Mouse (Mus musculus): ENCODE measurements around the gene Ifitm10.
"Not testable (repeated sequence)": the region's sequence is repeated elsewhere in the genome, so short reads cannot be mapped to it uniquely, and the experiment has no call there.

Gene Ifitm10

DNA sequence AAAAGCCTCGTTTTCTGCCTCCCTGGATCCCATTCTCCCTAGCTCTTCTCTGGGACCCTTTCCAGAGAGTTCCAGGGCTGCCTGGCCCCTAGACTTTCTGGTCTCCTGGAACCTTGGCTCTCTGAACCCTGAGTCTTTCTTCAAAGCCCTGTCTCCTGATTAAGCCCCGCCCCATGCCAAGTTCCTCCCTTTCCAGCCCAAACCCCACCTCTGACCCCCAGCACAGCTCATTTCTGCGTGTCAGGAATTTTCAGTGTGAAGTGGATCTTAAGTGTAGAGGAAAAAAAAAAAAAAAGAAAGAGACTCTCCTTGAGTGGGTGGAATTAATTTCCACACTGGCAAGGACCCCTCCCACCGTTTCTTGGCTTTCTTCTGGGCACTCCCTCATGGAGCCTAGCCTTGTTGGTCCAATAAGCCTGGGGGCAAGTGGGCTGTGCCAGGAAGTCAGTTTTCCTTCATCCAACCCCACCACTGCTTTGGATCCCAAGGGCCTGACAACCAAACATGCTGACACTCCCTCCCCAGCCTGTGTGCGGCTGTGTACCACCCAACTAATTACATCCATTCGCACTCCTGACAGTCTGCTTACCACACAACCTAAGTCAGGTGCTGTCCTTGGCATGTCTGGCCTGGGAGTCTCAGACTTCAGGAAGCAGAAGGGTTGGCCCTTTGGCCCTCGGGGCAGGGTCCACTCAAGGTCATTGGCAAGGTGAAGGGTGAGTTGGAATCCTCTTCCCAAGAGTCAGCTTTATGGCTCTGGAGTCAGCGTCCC lies at the start of gene Ifitm10:
Ifitm10 (minus strand) TSS at position 113 of the 772 bp plus-strand sequence.
- DNase-seq (ENCODE audit: low spot score in 2 of 2): no peak

DNA sequence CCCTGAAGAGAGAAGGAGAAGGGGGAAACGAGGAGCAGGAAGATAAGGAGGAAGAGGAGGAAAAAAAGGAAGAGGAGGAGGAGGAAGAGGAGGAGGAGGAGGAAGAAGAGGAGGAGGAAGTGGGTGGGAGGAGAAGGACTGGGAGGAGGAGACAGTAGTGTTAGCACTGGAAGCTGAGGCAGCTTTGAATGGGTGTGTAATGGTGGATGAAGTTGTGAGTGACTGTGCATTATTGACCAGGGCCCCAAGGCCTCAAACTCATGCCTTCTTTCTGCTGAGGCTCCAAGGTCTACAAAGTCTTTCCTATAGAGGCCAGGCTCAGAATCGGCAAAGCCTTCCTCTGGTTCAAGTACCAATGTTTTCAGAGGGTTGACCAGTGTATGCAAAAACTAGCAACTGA lies 48.3 kb upstream of the Ifitm10 start:
- no peak for DNase-seq (ENCODE audit: low spot score in 2 of 2)

DNA sequence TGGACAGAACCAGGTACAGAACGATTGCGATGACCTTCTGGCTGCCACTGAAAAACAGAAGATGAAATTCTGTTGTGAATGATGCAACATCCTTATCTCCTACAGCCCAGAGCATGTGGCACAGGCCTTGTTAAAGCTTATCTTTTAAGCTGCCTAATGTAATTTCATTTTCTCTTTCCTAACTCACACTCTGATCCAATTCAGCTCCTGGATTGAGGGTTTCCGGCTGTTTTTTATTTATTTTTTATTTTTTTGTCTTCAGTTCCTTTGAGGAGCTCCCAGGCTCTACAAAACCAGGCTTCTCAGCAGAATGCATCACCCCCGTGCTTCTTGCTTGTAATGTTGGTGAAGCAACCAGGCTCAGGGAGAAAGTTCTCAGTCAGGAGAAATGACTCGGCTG lies 46.3 kb upstream of the Ifitm10 start:
- no peak for DNase-seq (ENCODE audit: low spot score in 2 of 2)

DNA sequence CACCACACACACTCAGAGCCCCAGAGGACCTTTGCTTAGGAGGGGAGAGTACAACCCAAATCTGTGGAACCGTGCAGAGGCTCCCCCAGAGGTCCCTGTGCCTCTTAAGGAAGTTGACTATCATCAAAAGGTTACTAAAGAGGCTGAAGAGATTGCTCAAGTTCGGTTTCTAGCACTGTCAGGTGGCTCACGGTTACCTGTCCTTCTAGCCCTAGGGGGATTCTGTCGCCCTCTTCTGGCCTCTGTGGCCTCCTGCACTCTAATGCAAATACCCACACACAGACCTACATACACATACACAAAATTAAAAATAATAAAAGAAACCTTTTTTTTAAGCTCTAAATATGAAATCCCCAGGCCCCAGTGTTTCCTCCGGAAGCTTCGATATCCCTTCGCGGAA lies 45.1 kb upstream of the Ifitm10 start:
- DNase-seq (ENCODE audit: low spot score in 2 of 2): no peak

DNA sequence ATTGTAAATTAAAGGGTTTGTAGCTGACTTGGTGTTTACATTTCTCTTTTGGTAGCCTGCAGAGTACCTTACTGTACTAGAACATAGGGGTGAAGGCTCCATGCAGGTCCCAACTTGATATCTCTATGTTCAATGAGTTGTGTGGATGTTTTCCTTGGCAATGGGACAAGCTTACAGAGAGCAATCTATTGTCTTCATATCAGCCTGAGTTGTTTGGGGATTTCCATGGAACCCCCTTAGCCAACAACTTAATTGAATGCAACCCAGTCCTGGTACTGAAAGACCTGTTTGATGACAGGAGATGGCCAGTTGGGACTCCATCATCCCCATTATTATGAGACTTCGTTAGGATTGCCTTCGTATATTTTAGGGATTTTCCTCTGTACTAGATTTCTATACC lies 44.5 kb upstream of the Ifitm10 start:
- DNase-seq (ENCODE audit: low spot score in 2 of 2): no peak

DNA sequence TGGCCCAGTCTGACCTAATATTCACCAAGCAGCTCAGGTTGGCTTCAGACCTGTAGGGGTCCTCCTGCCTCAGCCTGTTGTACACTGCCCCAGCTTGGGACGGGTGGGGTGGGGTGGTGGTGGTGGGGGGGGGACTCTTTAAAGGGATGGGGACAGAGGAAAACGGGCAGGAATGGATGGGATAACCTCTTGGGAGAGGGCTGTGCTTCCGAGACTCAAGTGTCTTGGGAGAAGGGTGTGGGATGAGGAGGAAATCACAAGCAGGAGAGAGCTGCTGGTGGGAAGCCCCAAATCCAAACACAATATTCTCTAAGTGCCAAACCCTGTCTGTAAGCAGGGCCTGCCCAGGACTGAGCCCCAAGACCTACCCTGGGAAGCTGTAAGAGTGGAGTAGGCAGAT lies 42.7 kb upstream of the Ifitm10 start:
- DNase-seq (ENCODE audit: low spot score in 2 of 2): no peak

DNA sequence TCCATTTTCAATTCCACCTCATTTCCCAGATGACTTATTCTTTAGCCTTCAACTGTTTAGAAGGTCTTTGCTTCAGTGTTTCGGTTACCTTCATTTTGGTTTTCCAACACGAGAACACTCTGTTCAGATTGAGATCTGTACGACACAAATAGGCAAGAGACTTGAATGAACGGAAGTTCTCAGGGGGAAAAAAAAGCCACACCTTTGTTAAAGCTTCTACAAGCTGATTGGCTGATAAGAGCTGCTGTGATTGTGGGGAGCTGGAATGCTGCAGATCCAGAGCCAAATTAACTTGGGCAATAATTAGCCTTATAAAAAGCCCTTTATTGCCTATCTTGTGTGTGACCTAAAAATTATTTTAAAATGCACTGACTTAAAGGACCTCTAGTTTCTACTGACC lies 41.8 kb upstream of the Ifitm10 start:
- no peak for DNase-seq (ENCODE audit: low spot score in 2 of 2)

DNA sequence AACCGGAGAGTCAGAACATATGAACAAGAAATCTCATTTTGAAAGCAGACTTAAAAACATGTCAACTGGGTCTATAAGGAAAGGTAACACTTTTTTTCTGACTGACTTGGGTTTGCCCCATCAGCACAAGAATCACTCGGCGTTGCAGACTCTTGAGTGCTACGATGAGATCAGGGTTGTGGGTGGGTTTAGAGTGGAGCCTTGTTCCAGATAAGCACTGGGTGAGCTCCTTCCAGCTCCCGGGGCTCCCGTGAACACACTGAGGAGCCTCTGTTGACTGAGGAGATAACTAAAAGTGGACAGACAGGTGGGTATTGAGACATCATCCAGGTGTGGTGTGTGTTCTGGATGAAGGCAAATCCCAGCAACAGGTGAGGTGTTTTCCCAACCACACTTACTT lies 39.7 kb upstream of the Ifitm10 start:
- DNase-seq (ENCODE audit: low spot score in 2 of 2): no peak

DNA sequence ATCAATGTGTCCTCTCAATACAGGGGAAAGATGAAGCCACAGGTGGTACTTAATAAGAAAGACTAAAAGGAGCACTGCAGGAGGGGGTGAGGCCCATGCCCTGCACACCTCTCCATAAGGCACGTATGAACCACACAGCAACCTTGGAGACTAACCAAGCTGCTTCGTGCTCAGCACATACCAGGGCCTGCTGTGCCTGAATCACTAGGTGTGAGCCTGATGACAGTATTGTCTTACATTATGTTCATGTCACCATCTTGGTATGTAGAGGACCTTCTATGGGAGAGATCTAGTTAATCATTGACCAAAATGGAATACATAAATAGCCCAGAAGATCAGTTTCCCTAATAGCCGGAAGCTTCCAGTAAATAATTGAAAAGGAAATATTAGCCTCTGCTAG lies 36.0 kb upstream of the Ifitm10 start:
- DNase-seq (ENCODE audit: low spot score in 2 of 2): no peak

DNA sequence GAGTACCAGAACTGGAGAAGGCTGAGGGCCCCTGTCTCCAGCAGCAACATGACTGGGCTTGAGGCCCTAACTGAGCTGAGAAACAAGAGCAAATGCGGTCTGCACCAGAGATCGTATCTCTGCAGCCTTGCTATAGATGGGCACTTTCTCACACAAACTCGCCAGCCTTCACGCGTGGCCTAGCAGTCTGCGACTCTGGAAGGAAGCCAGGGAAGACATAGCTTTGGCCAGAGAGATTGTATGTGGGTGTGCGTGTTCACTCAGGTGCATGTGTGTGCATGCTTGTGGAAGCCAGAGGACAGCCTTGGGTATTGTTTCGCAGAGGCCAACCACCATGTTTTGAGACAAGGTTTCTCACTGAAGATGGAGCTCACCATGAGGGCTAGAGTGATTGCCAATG lies 35.1 kb upstream of the Ifitm10 start:
- DNase-seq (ENCODE audit: low spot score in 2 of 2): no peak

DNA sequence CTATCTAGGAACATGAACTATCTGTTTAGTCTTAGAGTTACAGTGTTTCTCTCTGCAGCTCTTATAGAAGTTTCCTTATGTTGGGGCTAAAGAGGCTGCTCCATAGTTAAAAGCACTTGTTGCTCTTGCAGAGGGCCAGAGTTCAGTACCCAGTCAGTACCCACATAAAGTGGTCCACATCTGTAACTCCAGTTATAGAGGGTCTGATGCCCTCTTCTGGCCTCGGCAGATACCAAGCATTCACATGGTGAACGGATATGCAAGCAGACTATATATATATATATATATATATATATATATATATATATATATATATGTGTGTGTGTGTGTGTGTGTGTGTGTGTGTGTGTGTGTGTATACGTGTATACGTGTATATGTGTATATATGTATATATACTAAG lies 34.4 kb upstream of the Ifitm10 start:
- no peak for DNase-seq (ENCODE audit: low spot score in 2 of 2)

DNA sequence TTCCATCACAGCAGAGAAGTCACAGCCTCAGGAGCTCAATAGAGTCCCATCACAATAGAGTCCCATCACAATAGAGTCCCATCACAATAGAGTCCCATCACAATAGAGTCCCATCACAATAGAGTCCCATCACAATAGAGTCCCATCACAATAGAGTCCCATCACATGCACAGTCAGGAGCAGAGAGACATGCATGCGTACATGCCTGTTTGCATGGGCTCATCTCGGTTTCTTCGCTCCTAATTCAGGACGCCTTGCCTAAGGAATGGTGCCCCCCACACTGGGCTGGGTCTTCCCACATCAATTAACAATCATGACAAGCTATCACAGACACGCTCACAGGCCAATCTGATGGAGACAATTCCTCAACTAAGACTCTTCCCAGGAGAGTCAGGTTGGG lies 31.6 kb upstream of the Ifitm10 start:
- DNase-seq (ENCODE audit: low spot score in 2 of 2): not testable (repeated sequence)

DNA sequence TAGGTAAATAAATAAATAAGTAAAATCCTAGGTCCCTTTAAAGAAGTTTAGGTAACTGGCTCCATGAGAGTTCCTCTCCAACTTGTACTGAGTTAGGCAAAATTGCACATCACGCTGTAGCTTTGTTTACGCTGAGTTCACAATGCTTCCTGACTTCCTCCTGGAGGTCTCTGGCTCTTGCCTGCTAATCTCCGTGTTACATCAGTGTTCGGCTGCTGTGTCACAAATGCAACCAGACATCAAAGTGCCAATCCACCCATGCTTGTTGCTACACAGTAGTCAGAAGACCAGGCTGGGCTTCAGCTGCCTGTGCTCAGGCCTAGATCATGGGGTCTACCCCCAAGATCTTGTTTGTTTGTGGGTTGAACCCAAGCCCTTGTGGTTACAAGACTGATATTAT lies 30.0 kb upstream of the Ifitm10 start:
- no peak for DNase-seq (ENCODE audit: low spot score in 2 of 2)

DNA sequence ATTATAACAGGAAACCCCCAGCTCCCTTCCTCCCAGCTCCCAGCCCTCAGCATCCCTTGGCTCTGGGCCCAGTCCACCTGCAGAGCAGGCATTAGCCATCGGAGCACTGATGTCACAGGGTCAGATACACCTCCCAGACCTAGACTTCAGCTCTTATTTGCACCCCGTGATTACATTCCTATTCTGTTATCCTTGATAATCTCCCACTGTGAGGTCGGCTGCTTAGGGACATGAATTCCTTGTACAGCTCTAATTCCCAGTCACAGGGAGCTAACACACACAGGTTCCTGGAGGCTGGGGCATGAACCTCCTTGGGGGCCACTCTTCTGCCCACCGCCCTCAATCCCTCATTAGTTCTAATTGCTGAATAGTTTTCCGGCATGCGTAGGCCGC lies 27.2 kb upstream of the Ifitm10 start:
- no peak for DNase-seq (ENCODE audit: low spot score in 2 of 2)

DNA sequence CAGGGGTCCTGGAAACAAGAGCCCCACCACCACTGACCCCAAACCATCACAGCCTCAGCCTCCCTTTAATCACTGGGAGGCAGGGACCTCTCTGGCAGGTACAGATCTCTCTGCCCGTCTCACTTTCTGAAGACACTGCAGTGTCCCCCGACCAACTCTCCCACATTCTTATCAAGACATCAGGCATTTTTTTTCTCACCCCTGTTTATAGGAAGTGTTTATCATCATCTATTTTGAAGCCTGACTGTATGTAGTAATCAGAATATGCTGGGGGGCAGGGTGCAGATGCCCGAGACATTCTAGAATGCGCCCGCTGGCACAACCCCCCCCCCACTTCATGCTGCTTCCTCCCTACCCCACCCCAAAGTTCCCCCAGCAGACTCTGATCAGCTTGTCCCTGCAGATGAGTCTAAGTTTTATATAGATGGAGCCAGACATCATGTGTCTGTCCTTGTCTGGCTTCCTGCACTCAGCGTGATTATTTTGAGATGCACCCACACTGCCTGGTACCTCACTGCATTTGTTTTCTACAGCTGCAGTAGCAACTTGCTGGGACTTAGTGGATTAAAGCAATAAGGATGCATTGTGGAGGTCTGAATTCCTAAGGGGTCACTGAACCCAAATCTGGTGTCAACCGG lies 26.7 kb upstream of the Ifitm10 start:
- no peak for DNase-seq (ENCODE audit: low spot score in 2 of 2)

DNA sequence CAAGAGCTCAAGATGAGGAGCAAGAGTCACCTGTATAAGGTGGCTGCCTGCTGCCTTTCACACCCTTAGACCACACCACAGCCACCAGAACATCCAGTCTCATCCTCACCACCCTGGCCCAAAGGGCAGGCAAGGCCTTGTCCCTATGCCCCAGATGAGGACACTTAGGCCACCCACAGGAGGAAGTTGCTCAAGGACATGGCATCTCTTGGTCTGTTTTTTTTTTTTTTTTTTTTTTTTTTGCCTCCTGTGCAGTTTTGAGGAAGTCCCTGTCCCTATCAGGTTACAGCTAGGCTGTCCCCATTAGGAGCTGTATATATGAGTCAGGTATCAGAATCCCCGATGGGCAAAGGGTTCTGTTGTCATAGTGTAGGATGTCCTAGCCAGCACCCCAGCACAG lies 25.7 kb upstream of the Ifitm10 start:
- DNase-seq (ENCODE audit: low spot score in 2 of 2): no peak

DNA sequence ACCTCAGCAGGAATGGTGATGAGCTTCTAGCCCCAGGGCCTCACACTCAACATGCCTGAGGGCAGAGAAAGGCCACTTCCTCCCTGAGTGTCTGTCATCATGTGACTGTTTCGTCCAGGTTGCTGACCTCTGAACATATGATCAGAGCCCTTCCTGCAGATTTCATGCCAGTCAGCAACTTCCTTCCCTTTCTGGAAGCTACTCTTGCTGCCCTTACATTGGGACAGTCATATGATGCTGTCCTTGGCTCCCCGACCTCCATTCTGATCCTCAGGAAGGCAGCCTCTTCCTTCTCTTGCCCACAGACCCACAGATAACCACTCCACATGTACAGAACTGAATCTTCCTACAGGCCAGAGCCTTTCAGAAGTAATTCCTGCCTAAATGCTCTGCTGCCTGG lies 24.5 kb upstream of the Ifitm10 start:
- DNase-seq (ENCODE audit: low spot score in 2 of 2): no peak

DNA sequence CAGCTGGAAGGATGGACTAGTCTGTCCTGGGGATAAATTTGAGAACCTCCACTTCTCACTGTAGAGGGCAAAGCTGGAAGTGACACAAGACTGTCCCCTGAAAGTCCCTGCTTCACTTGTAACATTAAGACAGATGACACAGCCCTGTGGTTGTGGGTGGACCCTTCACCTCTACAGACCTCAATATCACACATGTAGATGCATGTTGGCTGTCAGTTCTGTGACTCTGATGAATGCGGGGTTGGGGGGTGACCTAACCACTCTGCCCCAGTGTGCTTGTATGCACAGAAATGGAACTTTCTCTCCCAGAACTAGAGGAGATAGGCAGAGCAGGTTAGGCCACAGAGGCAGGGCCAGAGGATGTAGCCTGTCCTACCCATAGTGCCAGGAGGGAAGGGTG lies 23.1 kb upstream of the Ifitm10 start:
- DNase-seq (ENCODE audit: low spot score in 2 of 2): no peak

DNA sequence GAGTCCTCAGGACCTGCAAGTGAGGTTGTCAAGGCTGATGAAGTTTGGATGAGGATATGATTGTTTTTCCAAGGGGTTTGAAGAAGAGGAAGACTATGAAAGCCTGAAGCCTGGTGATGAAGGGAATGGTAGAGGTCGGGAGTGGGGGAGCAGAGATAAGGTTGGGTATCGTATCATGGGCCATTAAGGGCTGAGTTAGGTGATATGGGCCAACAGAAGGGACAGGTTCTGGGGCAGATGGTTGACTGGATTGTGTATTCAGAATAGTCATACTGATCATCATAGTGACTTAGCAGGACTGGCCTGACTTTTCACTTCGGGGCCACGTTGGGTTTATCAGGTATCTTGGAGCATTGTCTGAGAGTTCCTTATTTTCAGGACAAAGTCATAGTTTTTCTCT lies 21.9 kb upstream of the Ifitm10 start:
- DNase-seq (ENCODE audit: low spot score in 2 of 2): no peak

DNA sequence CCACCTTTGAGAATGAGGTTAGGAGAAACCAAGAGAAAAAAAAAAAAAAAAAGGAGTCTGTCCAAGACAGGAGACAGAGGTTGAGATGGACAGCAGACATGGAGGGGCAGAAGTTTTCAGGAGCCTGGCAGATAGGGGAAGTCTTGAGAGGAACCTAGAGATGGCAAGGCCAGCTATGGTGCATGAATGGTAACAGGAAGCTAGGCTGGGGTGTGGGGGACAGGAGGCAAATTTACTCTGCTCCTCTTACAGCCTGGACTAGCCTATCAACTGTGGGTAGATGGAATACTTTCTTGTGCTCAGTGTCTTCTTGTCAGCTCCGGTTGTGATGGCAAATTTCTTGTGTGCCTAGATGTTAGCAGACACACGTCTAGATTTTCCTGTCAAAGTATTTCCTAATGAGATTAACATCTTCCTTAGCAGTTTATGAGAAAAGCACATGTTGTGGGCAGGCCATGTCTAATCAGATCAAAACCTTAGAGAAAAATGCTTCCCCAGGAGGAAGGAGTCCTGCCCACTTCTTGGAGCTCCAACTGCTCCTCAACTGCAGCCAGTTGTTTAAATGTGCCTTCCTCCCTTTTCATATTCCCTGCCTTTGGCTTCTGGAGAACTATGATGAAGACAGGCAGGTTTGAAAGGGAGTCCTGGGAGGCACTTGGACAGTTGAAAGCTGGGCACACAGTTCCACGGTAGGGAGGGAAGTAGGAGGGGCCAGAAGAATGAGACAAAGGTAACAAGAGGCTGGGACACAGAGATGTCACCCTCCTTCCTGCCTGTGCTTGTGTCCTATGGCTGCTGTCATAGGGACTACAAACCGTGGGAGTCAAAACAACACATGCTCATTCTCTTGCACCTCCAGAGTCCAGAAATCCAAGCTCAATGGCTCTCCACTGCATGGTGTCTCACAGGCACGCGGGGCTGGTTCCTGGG lies 21.0 kb upstream of the Ifitm10 start:
- DNase-seq (ENCODE audit: low spot score in 2 of 2): no peak

DNA sequence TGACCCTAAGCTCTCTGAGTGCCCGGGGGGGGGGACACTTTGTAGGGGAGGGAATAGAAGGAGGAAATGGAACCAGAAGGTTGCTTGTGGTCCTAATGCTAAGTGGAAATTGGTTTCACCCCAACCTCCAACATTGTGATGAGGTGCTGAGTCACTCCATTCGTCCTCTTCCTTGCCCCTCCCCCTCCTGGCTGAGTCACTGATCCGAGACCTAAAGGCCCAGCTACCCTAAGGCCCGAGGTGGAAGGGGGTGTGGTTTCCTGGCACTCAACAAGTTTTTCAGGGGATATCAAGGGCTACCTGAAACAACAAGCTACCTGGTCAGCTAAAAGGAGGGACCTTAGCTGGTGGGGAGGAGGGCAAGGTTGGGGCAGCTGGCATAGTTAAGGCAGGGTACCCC lies 19.6 kb upstream of the Ifitm10 start:
- DNase-seq (ENCODE audit: low spot score in 2 of 2): no peak

DNA sequence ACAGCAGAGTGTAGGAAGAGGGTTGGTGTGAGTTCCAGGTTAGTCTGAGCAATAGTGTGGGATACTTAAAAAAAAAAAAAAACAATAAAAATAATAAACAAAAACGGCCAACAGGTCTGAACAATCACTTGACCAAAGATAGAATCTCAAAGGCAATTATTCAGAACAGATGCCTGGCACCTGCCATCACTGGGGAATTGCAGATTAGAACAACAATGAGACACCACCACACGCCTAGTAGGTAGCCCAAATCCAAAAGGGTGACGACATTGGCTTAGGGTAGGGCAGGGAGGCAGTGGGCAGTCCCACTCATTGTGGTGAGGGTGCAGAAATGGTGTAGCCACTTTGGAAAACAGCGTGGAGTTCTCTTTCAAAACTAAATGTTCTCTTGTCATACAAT lies 18.1 kb upstream of the Ifitm10 start:
- no peak for DNase-seq (ENCODE audit: low spot score in 2 of 2)

DNA sequence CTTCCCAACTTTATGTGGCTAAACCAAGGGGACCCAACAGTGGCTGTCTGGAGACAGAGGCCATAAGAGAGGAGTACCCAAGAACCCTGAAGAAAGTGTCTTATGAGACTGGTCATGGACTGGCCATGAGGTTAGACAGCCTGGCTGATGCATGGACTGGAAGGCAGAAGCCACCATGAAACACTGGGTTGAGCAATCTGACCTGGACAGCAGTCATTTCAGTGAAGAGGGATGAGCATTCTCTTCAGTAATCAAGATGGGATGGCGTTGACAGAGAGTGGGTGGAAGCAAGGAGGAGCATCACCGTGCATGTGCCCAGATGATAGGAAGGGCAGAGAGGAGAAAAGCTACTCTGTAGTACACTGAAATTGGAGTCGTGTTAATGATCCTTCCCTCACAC lies 17.6 kb upstream of the Ifitm10 start:
- no peak for DNase-seq (ENCODE audit: low spot score in 2 of 2)

All from urinary bladder, postnatal 4 days (tissue).